Mouse (Mus musculus): ENCODE results near the gene Myl6. TPM values are rescaled to one million over a fixed set of nuclear protein-coding genes. Genes with fewer than 3 reads are reported as not detected.

Myl6 gene
- polyA plus RNA-seq, 1 experiment = 3,169 TPM

DNA sequence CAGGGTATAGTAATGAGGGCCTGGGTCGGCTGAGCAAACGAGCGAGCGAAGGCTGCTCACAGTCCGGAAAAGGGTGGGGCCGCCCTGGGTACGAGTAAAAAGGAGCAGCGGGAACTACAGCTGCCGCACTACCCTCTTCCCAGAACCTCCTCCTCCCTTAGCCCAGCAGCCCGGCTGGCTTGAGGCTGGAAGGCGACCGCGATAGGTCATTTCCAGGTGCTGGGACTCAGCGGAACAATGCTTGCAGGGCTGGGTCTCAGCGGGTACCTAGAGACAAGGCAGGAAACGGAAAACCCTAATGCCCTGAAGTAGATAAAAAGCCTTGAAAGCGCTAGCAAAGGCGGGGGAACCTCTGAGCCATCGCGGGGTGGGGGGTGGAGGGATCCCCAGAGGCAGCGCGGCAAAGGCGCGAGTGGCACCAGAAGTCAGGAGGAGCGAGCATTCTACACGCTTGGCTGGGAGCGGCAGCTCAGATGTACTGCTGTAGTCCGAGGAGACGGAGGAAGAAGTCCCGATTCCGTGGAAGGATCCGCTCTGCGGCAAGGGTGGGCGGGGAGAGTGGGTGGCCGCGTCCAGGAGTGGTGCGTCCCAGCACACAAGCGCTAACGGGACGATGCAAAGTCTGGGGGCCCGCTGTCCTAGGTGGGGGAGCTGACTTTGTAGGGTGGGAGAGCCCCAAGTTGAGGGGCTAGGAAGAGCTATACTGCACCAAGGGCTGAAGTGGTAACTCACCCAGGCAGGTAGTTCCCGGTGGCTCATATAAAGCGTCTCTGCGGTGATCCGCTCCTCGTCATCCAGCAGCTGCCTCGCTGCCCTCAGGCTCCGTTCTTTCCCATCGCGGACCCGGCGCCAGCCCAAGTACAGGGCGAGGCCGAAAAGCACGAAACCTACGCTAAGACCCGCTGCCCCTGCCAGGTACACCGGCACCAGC is 31.1 kb upstream of the Myl6 start:
- peak; percentile 9 for TF ChIP-seq MAX (IDR thresholded peaks at IDR 0.05)
- TF ChIP-seq CEBPB (IDR thresholded peaks at IDR 0.05; ENCODE audit: low read depth) = no peak
- Histone ChIP-seq H3K79me2 (ENCODE audit: control insufficient read depth, insufficient read depth) (peaks cover 33% of the 10 kb centered on the region), H3K36me3 (ENCODE audit: control insufficient read depth, insufficient read depth) (peaks cover 29% of the 10 kb centered on the region), H3ac (ENCODE audit: control insufficient read depth, insufficient read length, low read depth) (peak overlapping the region; percentile 85), H3K27me3 (ENCODE audit: control insufficient read depth, insufficient read depth, insufficient read length) (no peaks in the 10 kb centered on the region), H3K4me3 (ENCODE audit: insufficient read depth, poor library complexity, severe bottlenecking) (peak overlapping the region; percentile 78), H3K79me3 (ENCODE audit: low read depth) (peaks cover 5% of the 10 kb centered on the region)

DNA sequence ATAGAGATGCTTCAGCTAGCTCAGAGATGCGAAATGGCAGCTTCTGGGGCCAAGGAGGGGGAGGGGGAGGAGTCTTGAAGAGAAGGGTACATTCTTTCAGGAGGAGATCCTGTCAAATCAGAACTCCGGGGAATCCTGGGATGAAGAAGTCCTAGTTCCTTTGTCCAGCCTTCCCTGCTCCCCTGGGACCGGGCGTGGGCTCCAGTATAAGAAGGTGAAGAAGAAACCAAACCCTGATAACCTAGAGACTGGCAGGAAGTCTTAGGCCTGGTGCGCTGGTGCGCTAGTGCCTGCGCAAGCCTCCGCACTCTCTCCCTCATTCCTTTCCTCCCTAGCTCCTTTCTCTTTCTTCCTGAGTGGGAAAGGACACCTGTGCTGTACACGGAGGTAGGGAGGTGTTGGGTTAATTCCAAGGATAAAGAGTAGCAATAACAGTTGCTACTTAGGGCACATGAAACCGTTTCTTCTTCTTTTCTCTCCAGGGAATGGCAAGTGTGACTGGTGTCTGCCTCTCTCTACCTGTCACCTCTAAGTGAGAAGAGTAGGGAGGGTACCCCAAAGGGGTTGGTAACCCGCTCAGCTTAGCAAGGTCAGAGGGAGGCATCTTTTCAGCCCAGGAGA is 30.3 kb upstream of the Myl6 start:
- peaks cover 5% of the 10 kb centered on the region for H3K79me3 ChIP-seq (ENCODE audit: low read depth)
- H3K36me3 ChIP-seq (ENCODE audit: control insufficient read depth, insufficient read depth) = peaks cover 37% of the 10 kb centered on the region
- H3K79me2 ChIP-seq (ENCODE audit: control insufficient read depth, insufficient read depth) = peaks cover 33% of the 10 kb centered on the region
- H3K4me3 ChIP-seq (ENCODE audit: insufficient read depth, poor library complexity, severe bottlenecking) = peak overlapping the region; percentile 78
- no peak for TF ChIP-seq MAX (IDR thresholded peaks at IDR 0.05)
- TF ChIP-seq USF1 (IDR thresholded peaks at IDR 0.05; ENCODE audit: low read depth) = no peak
- no peak for TF ChIP-seq CTCF (IDR thresholded peaks at IDR 0.05; ENCODE audit: control insufficient read depth, insufficient read depth, insufficient read length)
- TF ChIP-seq MYOD1 (IDR thresholded peaks at IDR 0.05; ENCODE audit: control insufficient read depth, insufficient read length, low read depth) = no peak
- TF ChIP-seq MYOG (IDR thresholded peaks at IDR 0.05; ENCODE audit: control insufficient read depth, extremely low read depth, insufficient read length) = no peak
- no peak for TF ChIP-seq FOSL1 (IDR thresholded peaks at IDR 0.05; ENCODE audit: insufficient read depth, low read length, poor library complexity, severe bottlenecking)
- TF ChIP-seq CEBPB (IDR thresholded peaks at IDR 0.05; ENCODE audit: low read depth) = no peak
- H3ac ChIP-seq (ENCODE audit: control insufficient read depth, insufficient read length, low read depth) = peak overlapping the region; percentile 85
- H3K27me3 ChIP-seq (ENCODE audit: control insufficient read depth, insufficient read depth, insufficient read length) = no peaks in the 10 kb centered on the region

DNA sequence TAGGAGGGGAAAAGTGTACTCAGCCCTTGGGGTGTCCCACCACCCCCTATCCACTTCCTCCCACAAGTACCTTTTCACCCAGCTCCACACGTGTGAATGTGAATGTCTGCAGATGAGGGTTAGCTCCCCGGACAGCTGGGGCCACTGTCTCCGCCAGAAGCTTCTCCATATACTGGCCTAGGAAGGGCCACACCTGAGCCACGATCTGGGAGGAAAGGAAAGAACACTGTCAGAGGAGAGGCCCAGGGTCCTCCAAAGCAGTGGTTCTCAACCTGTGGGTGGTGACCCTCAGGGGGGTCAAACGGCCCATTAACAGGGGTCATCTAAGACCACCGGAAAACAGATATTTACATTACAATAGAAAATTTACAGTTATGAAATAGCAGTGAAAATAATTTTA is 28.4 kb upstream of the Myl6 start:
- Histone ChIP-seq H3K79me3 (ENCODE audit: low read depth) (peaks cover 5% of the 10 kb centered on the region), H3K27me3 (ENCODE audit: control insufficient read depth, insufficient read depth, insufficient read length) (no peaks in the 10 kb centered on the region), H3K79me2 (ENCODE audit: control insufficient read depth, insufficient read depth) (peaks cover 33% of the 10 kb centered on the region), H3K4me3 (ENCODE audit: insufficient read depth, poor library complexity, severe bottlenecking) (no peak overlapping the region), H3ac (ENCODE audit: control insufficient read depth, insufficient read length, low read depth) (no peak overlapping the region), H3K36me3 (ENCODE audit: control insufficient read depth, insufficient read depth) (peaks cover 55% of the 10 kb centered on the region)
- TF ChIP-seq MYOD1 (IDR thresholded peaks at IDR 0.05; ENCODE audit: control insufficient read depth, insufficient read length, low read depth) (no peak), FOSL1 (IDR thresholded peaks at IDR 0.05; ENCODE audit: insufficient read depth, low read length, poor library complexity, severe bottlenecking) (no peak), USF1 (IDR thresholded peaks at IDR 0.05; ENCODE audit: low read depth) (no peak), CTCF (IDR thresholded peaks at IDR 0.05; ENCODE audit: control insufficient read depth, insufficient read depth, insufficient read length) (no peak), MAX (IDR thresholded peaks at IDR 0.05) (no peak), MYOG (IDR thresholded peaks at IDR 0.05; ENCODE audit: control insufficient read depth, extremely low read depth, insufficient read length) (no peak), CEBPB (IDR thresholded peaks at IDR 0.05; ENCODE audit: low read depth) (no peak)

DNA sequence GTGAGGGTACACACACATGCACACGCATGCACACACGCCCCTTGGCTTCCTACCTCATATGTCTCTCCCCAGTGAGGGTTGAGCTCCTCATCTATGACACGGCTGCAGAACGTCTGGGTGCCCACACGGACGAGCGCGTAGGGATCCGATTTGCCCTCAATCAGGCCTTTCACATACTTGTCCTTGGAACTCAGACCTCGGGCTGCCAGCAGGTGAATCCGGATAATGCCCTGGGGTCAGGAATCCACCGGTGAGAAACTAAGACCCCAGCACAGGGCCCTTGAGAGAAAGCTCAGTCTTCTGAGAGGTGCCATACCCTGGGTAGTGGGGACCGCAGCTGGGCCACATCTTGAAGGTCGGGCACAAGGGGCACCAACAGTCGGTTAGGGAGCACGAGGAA is 26.6 kb upstream of the Myl6 start:
- Histone ChIP-seq H3K27me3 (ENCODE audit: control insufficient read depth, insufficient read depth, insufficient read length) (no peaks in the 10 kb centered on the region), H3K79me3 (ENCODE audit: low read depth) (peaks cover 5% of the 10 kb centered on the region), H3K4me3 (ENCODE audit: insufficient read depth, poor library complexity, severe bottlenecking) (no peak overlapping the region), H3ac (ENCODE audit: control insufficient read depth, insufficient read length, low read depth) (no peak overlapping the region), H3K36me3 (ENCODE audit: control insufficient read depth, insufficient read depth) (peaks cover 72% of the 10 kb centered on the region), H3K79me2 (ENCODE audit: control insufficient read depth, insufficient read depth) (peaks cover 33% of the 10 kb centered on the region)
- TF ChIP-seq FOSL1 (IDR thresholded peaks at IDR 0.05; ENCODE audit: insufficient read depth, low read length, poor library complexity, severe bottlenecking) (no peak), MAX (IDR thresholded peaks at IDR 0.05) (no peak), USF1 (IDR thresholded peaks at IDR 0.05; ENCODE audit: low read depth) (no peak), CTCF (IDR thresholded peaks at IDR 0.05; ENCODE audit: control insufficient read depth, insufficient read depth, insufficient read length) (no peak), MYOG (IDR thresholded peaks at IDR 0.05; ENCODE audit: control insufficient read depth, extremely low read depth, insufficient read length) (no peak), CEBPB (IDR thresholded peaks at IDR 0.05; ENCODE audit: low read depth) (no peak), MYOD1 (IDR thresholded peaks at IDR 0.05; ENCODE audit: control insufficient read depth, insufficient read length, low read depth) (no peak)

DNA sequence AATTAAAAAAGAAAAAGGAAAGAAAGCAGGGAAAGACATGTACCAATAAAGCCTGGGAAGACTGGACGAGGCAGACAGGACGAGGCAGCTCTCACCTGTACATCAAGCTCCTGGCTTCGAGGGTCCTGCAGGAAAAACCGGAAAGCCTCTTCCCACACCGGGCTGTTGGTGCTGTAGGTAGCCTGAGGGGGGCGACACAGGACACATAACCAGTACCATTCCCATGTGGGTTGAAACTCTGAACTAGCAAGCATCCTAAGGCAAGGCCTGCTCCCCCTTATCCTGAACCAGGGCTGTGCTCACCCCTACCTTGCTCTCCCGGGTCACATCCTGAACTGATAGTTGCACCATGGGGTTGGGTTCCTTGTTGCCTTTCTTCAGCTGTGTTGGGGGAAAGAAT is 24.9 kb upstream of the Myl6 start:
- Histone ChIP-seq H3K36me3 (ENCODE audit: control insufficient read depth, insufficient read depth) (peaks cover 89% of the 10 kb centered on the region), H3K79me3 (ENCODE audit: low read depth) (no peaks in the 10 kb centered on the region), H3ac (ENCODE audit: control insufficient read depth, insufficient read length, low read depth) (no peak overlapping the region), H3K79me2 (ENCODE audit: control insufficient read depth, insufficient read depth) (peaks cover 16% of the 10 kb centered on the region), H3K4me3 (ENCODE audit: insufficient read depth, poor library complexity, severe bottlenecking) (no peak overlapping the region), H3K27me3 (ENCODE audit: control insufficient read depth, insufficient read depth, insufficient read length) (no peaks in the 10 kb centered on the region)
- no peak for TF ChIP-seq MYOG (IDR thresholded peaks at IDR 0.05; ENCODE audit: control insufficient read depth, extremely low read depth, insufficient read length)
- no peak for TF ChIP-seq MAX (IDR thresholded peaks at IDR 0.05)
- no peak for TF ChIP-seq USF1 (IDR thresholded peaks at IDR 0.05; ENCODE audit: low read depth)
- TF ChIP-seq CEBPB (IDR thresholded peaks at IDR 0.05; ENCODE audit: low read depth) = no peak
- no peak for TF ChIP-seq FOSL1 (IDR thresholded peaks at IDR 0.05; ENCODE audit: insufficient read depth, low read length, poor library complexity, severe bottlenecking)
- peak; percentile 53 for TF ChIP-seq CTCF (IDR thresholded peaks at IDR 0.05; ENCODE audit: control insufficient read depth, insufficient read depth, insufficient read length)
- TF ChIP-seq MYOD1 (IDR thresholded peaks at IDR 0.05; ENCODE audit: control insufficient read depth, insufficient read length, low read depth) = no peak

All from C2C12 (cell line).